ENCODE assay signal across 9 mouse cellular contexts in the genomic region with DNA sequence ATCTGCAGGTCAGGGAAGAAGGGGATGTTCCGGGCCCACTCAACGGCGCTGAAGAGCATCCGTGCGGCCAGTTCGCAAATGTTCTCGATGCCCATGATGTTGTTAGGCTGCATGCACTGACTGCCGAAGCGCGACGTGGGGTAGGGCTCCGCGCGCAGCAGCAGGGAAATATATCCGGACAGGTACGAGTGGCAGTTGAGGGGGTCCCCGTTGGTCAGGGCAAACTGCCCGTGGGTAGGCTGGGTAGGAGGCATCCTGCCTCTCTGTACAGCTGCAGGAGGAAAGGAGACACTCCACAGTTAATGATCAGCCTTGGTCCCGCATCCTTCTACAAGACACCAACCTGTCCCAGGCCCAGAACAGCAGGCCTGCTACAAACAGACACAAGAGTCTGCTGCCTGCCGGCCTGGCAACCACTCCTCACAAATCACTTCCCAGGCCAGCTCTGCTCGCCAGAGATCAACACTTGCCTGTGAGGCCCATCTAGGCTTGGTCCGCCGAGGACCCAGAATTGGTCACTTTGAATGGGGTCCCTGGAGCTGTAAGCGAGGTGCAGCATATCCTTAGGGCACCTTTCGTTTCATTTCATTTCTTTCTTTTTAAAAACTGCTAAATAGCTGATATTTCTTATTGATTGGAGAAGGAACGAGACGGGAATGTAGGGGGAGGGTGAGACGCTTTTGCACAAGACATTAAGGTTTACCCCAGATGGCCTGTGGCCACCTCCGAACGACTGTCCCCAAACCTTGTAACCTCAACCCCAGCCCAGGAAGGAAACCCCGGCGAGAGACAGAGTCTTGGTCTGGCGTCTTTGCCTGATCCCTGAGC. TPM values are rescaled to one million over a fixed set of nuclear protein-coding genes. Genes with fewer than 3 reads are reported as not detected.
DNase-seq lines count a peak whose midpoint lies in the region; ATAC-seq and TF ChIP-seq lines count a peak whose summit lies in the region.
"Had no signal": no experiment of that assay in that cellular context is flagged by ENCODE, and none has a peak within 500 bp of the region (broad histone marks: within the 10 kb centered on the region; RNA-seq: fewer than 3 reads in every experiment).

No protein-coding gene starts in this region.

- 6% methylated on average over 33 of the region's 33 CpGs for WGBS in heart, embryonic 16.5 days
- WGBS in limb, embryonic 11.5 days = under 1% methylated on average over 33 of the region's 33 CpGs
- WGBS in olfactory bulb, adult 2 months = 11% methylated on average over 33 of the region's 33 CpGs

- H3K9ac ChIP-seq in heart, embryonic 16.5 days (ENCODE audit: low read length) = peak overlapping the region; percentile 83
- peak overlapping the region; percentile 99 for H3K9ac ChIP-seq in limb, embryonic 11.5 days (ENCODE audit: low read length)

- H3K9me3 ChIP-seq in heart, embryonic 16.5 days (replicated peaks; ENCODE audit: control insufficient read depth, low read length) = no peaks in the 10 kb centered on the region
- H3K9me3 ChIP-seq in limb, embryonic 11.5 days (ENCODE audit: control insufficient read depth, low read length) = no peaks in the 10 kb centered on the region

- intact Hi-C loops in left cerebral cortex, adult 2 months (cut with DNase I) = no loop called here
- intact Hi-C loops in left cerebral cortex, postnatal 10 days (cut with DNase I) = no loop called here

- peak overlapping the region; percentile 45 for H3K27ac ChIP-seq in left cerebral cortex, adult 2 months
- peak overlapping the region; percentile 76 for H3K27ac ChIP-seq in brown adipose tissue, adult 24 weeks (replicated peaks; ENCODE audit: low read depth, low read length)
- H3K27ac ChIP-seq in heart, embryonic 16.5 days (ENCODE audit: low read length) = peak overlapping the region; percentile 96
- peak overlapping the region; percentile 99 for H3K27ac ChIP-seq in limb, embryonic 11.5 days (replicated peaks; ENCODE audit: low read depth, low read length)
- no peak overlapping the region; the same call in 1 of the 2 replicates for H3K27ac ChIP-seq in olfactory bulb, adult 2 months (ENCODE audit: insufficient read depth, low read depth, low read length)
- H3K27ac ChIP-seq: macrophage had no signal

- peaks cover 20% of the 10 kb centered on the region for H3K4me1 ChIP-seq in brown adipose tissue, adult 24 weeks (ENCODE audit: control insufficient read depth, insufficient read depth, insufficient read length, low read length)
- no peaks in the 10 kb centered on the region; the same call in 1 of the 2 replicates for H3K4me1 ChIP-seq in heart, embryonic 16.5 days (ENCODE audit: control insufficient read depth, insufficient read depth, low read length)
- H3K4me1 ChIP-seq in limb, embryonic 11.5 days (ENCODE audit: control insufficient read depth, insufficient read depth, low read length) = peaks cover 7% of the 10 kb centered on the region
- peaks cover 20% of the 10 kb centered on the region for H3K4me1 ChIP-seq in olfactory bulb, adult 2 months (ENCODE audit: control insufficient read depth, insufficient read depth, low read length)

- TF ChIP-seq POLR2A in olfactory bulb, adult 2 months (IDR thresholded peaks at IDR 0.05; ENCODE audit: insufficient read depth, low read depth, low read length) = no peak

- DNase-seq in left cerebral cortex, adult 2 months (ENCODE audit: extremely low spot score in 1 of 2, low spot score in 2 of 2) = no peak
- DNase-seq in left cerebral cortex, postnatal 10 days (ENCODE audit: extremely low spot score in 1 of 2, low spot score in 2 of 2) = no peak
- DNase-seq in limb, embryonic 11.5 days (ENCODE audit: low spot score) = peak; percentile 67
- DNase-seq in urinary bladder, postnatal 36 days (ENCODE audit: low spot score in 2 of 2) = no peak

- no peaks in the 10 kb centered on the region for H3K36me3 ChIP-seq in heart, embryonic 16.5 days (ENCODE audit: control insufficient read depth, insufficient read depth)
- H3K36me3 ChIP-seq in limb, embryonic 11.5 days (ENCODE audit: control insufficient read depth, insufficient read depth, low read length) = no peaks in the 10 kb centered on the region

- H3K27me3 ChIP-seq in heart, embryonic 16.5 days (ENCODE audit: control insufficient read depth, insufficient read depth, low read length) = peaks cover 36% of the 10 kb centered on the region
- no peaks in the 10 kb centered on the region for H3K27me3 ChIP-seq in limb, embryonic 11.5 days (ENCODE audit: control insufficient read depth, insufficient read depth, low read length)

- no peak for ATAC-seq in heart, embryonic 16.5 days (replicated peaks; ENCODE audit: extremely low read depth, insufficient read depth, low FRiP score)
- no peak for ATAC-seq in limb, embryonic 11.5 days (ENCODE audit: insufficient number of reproducible peaks, low FRiP score, low TSS enrichment, low read depth)
- ATAC-seq in erythroid progenitor cell, adult 5-6 weeks (replicated peaks; ENCODE audit: low FRiP score, poor library complexity, severe bottlenecking) = no peak

- peak overlapping the region; percentile 88 for H3K4me2 ChIP-seq in heart, embryonic 16.5 days (ENCODE audit: low read depth, low read length)
- H3K4me2 ChIP-seq in limb, embryonic 11.5 days (ENCODE audit: low read depth, severe bottlenecking) = peak overlapping the region; percentile 92

- TF ChIP-seq CTCF in left cerebral cortex, adult 2 months (IDR thresholded peaks at IDR 0.05) = no peak
- TF ChIP-seq CTCF in olfactory bulb, adult 2 months (IDR thresholded peaks at IDR 0.05; ENCODE audit: insufficient read depth, low read depth, low read length) = no peak

- H3K4me3 ChIP-seq in left cerebral cortex, adult 2 months = peak overlapping the region; percentile 52
- peak overlapping the region; percentile 92 for H3K4me3 ChIP-seq in brown adipose tissue, adult 24 weeks (ENCODE audit: insufficient read depth, low read depth, low read length)
- peak overlapping the region; percentile 65 for H3K4me3 ChIP-seq in heart, embryonic 16.5 days (ENCODE audit: low read length)
- peak overlapping the region; percentile 76 for H3K4me3 ChIP-seq in limb, embryonic 11.5 days (ENCODE audit: low read depth, low read length)
- peak overlapping the region; percentile 37 for H3K4me3 ChIP-seq in olfactory bulb, adult 2 months (ENCODE audit: insufficient read depth, low read depth, low read length)

RNA-seq across cellular contexts. Expression of gene Nr2f2, which starts 8.3 kb away (rescaled TPM):
- 10 to 100 TPM; 38.9 to 45.2 TPM for total RNA-seq in left cerebral cortex, adult 2 months (2021)
- 10 to 100 TPM; 45.7 to 55.9 TPM for total RNA-seq in left cerebral cortex, postnatal 10 days (2021)
- 10.5 and 14.5 TPM in 2 replicates for polyA plus RNA-seq in brown adipose tissue, adult 24 weeks (2012; ENCODE audit: insufficient read depth, insufficient read length, missing spikeins)
- polyA plus RNA-seq in heart, embryonic 16.5 days (2015; fragmentation: Nextera tagmentation; extraction: Ambion mirVana) = 15.4 and 20.0 TPM in 2 replicates
- 71.4 and 79.5 TPM in 2 replicates for polyA plus RNA-seq in limb, embryonic 11.5 days (2014; fragmentation: Nextera tagmentation; extraction: Ambion mirVana)
- polyA plus RNA-seq in olfactory bulb, adult 2 months (2012; ENCODE audit: insufficient read depth, insufficient read length, low replicate concordance, missing spikeins) = not detected in 2 replicates
- not detected in 2 replicates for total RNA-seq in erythroid progenitor cell, adult 5-6 weeks (2015; ENCODE audit: low replicate concordance)
- total RNA-seq in erythroid progenitor cell, adult 5-6 weeks (2017; ENCODE audit: low replicate concordance) = not detected in 2 replicates
- polyA plus RNA-seq: macrophage had no signal

Comparison
In these comparisons a context has a peak if more than half of its experiments do, and no peak if none do; other contexts are left out.
1. H3K4me3 ChIP-seq: peak in every context shown above with its lines; median percentile 92 in brown adipose tissue, adult 24 weeks; 76 in limb, embryonic 11.5 days; 65 in heart, embryonic 16.5 days; 52 in left cerebral cortex, adult 2 months; 37 in olfactory bulb, adult 2 months.
2. RNA of gene Nr2f2, which starts 8.3 kb away (polyA plus RNA-seq): 71.4 to 79.5 TPM in limb, embryonic 11.5 days, 15.4 to 20.0 TPM in heart, embryonic 16.5 days and 10.5 to 14.5 TPM in brown adipose tissue, adult 24 weeks; not detected in olfactory bulb, adult 2 months; every median in the first group is over 10 times any median in the second.